Mouse (Mus musculus) layer of hippocampus, adult 2 months (tissue): ENCODE data around the gene Hbq1b. TPM values are rescaled to one million over a fixed set of nuclear protein-coding genes. Genes with fewer than 3 reads are reported as not detected.

Experiments used
- DNase-seq, 2 experiments: peaks; one replicate each; pipeline ENCODE4 v3.0.0; 2022; ENCODE audit warnings: low spot score in 2 of 2
- H3K27ac ChIP-seq: fragments of 200-600 bp; 2 replicates; pipeline ENCODE4 v1.8.1; 2022
- H3K4me3 ChIP-seq: fragments of 200-600 bp; 2 replicates; pipeline ENCODE4 v1.8.1; 2022; ENCODE audit warnings: mild to moderate bottlenecking
- CTCF ChIP-seq: fragments of 200-600 bp; conservative IDR thresholded peaks from 2 replicates; pipeline ENCODE4 v1.8.1; 2022; ENCODE audit warnings: antibody characterized with exemption, mild to moderate bottlenecking, moderate library complexity
- total RNA-seq, 2 experiments: library from RNA; stranded (reverse); gene quantifications; 2 replicates each; pipeline ENCODE4 v1.2.3; 2021

Hbq1b gene
- total RNA-seq, 2 experiments from 2014 or later = 1.0 to 1.7 TPM

DNA sequence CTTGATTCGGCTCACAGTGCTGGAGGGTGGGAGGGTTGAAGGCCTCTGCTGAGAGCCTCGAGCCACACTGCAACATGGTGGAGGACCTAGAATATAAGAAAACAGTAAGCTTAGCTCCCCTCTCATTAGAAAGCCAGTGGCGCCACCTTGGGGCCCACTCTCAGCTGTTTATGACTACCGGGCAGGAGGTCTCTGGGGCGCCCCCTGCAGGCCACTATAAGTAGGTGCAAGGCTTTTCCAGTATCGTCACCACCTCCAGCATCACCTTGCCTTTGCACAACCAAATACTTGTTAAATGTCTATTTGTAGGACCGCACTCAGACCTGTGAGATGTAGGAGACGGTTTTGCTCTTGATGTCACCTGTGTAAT is 34.4 kb downstream of the Hbq1b start:
- TF ChIP-seq CTCF = peak; percentile 98
- H3K27ac ChIP-seq = no peak overlapping the region
- H3K4me3 ChIP-seq = no peak overlapping the region
- DNase-seq = peak; percentile 65 to 71

DNA sequence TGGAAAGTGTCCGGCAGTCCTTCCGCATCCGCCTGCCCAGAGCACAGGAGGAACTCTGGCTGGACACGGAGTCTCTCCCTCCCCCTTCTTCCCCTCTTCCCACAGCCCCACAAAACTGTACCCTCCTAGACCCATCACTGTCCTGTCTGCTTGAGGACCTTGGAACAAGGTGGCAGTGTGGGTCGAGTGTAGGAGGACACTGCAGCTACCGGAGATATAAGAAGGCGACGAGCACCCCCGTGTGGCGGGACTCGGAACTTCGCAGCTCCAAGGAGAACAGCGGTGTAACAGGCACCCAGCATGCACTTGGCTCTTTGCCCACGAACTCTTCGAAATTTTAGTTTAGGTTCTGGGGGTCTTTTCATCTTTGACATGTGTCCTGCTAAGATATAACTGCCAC is 37.8 kb downstream of the Hbq1b start:
- peak; percentile 97 for TF ChIP-seq CTCF
- peak; percentile 71 to 85 for DNase-seq
- no peak overlapping the region for H3K27ac ChIP-seq
- H3K4me3 ChIP-seq = peak overlapping the region; percentile 26; the same call in 1 of the 2 replicates

DNA sequence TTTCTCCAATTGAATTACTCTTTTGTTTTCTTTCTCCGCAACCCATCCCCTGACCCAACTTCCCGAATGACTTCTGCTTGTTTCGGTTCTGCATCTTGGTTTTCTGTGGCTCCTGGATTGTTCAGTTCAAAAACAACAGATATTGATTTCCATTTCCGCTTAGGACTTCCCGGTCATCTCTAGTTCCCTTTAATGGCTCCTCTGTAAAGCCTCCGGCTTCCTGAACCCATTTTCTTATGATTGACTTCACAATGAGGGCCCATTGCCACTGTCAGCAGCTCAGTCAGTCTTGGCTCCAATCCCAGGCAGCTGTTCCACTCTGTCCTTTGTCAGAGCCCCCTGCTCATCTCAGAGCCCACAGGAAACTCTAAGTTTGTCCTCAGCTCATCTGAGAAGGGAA is 44.3 kb downstream of the Hbq1b start:
- no peak for DNase-seq
- H3K27ac ChIP-seq = no peak overlapping the region
- no peak for TF ChIP-seq CTCF
- H3K4me3 ChIP-seq = no peak overlapping the region

DNA sequence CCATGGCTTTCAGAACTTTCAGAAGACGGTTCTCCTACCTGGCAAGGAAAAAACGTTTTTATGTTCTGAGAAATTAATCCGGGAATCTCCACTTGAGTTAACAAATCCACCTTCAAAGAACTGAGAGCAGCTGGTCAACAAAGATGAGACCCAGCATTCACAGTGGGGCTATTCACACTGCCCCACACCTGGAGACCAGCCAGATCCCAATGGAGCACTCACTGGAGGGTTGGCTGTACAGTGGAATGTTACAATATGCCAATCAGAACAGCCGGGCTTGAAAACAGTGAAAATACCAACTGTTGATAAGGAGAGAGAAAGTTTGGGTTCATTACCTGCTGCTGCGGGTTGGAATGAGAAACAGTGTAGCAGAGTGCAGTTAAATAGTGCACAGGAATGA is 45.1 kb downstream of the Hbq1b start:
- H3K27ac ChIP-seq = no peak overlapping the region
- DNase-seq = no peak
- no peak for TF ChIP-seq CTCF

DNA sequence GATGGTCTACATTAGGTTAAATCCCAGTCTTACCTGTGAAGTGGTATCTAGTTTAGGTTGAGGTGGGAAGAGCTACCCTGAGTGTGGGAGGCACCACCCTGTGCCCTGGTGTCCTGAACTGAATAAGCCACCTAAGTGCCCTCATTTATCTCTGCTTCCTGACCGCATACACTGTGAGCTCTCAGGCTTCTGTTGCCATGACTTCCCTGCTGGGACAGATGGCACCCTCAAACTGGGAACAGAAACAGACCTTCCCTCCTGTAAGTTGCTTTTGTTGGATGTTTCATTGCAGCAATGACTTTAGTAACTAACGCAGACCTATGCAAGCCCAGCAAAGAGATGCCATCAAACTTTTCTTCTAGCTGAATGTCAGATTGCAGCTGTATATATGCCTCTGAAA is 46.5 kb downstream of the Hbq1b start:
- Histone ChIP-seq H3K27ac (peak overlapping the region; percentile 76; the same call in 1 of the 2 replicates), H3K4me3 (no peak overlapping the region)
- TF ChIP-seq CTCF = no peak
- DNase-seq = peak in 1 of 2 experiments; percentile 46

More for the DNA sequence above, 45.1 kb downstream of the Hbq1b start:
- H3K4me3 ChIP-seq = no peak overlapping the region

DNA sequence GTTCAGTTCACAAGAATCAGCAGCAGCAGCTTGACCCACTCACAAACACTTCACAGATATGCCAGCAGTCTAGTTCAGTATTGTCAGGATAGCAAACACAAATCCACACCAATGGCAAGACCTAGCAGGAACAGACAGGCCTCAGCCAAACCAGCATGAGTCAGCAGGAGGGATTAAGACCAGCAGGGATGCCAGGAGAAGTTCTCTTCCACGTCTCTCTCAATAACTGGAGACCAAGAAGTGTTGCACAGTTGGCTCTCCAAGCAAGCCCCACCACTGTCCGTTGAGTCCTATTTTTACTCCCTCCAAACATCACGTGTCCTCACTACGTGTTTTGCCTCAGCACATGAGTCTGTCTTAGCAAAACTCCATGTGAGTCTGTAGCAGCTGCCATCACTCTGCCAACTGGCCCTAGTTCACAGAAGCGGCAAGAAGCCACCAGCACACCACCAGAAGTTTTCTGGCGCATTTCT is 49.7 kb downstream of the Hbq1b start:
- H3K27ac ChIP-seq = no peak overlapping the region
- no peak overlapping the region for H3K4me3 ChIP-seq
- DNase-seq = no peak
- TF ChIP-seq CTCF = no peak

Other genes with a start within 250 kb of the Hbq1b start
- not detected for gene Il9r, start 86.7 kb upstream of the Hbq1b start, total RNA-seq
- gene Snrnp25, start 81.5 kb upstream of the Hbq1b start, total RNA-seq = 10 to 100 TPM; 20.6 to 22.4 TPM
- gene Rhbdf1, start 64.7 kb upstream of the Hbq1b start, total RNA-seq = 10 to 100 TPM; 13.4 to 13.8 TPM
- gene Mpg, start 60.5 kb upstream of the Hbq1b start, total RNA-seq = 10 to 100 TPM; 15.6 to 20.5 TPM
- 10 to 100 TPM; 62.0 to 64.1 TPM for gene Nprl3, start 19.3 kb upstream of the Hbq1b start, total RNA-seq
- not detected for gene Hba-x, start 10.6 kb upstream of the Hbq1b start, total RNA-seq
- 100 to 1,000 TPM; 315 to 509 TPM for gene Hba-a1, start 3.5 kb upstream of the Hbq1b start, total RNA-seq
- gene Hba-a2, start 9.5 kb downstream of the Hbq1b start, total RNA-seq = 100 to 1,000 TPM; 253 to 450 TPM
- gene Hbq1a, start 13.1 kb downstream of the Hbq1b start, total RNA-seq = 1 to 10 TPM; 1.1 to 1.8 TPM
- 10 to 100 TPM; 10.2 to 11.1 TPM for gene Sh3pxd2b, start 60.9 kb downstream of the Hbq1b start, total RNA-seq
- 10 to 100 TPM; 29.4 to 33.7 TPM for gene Ubtd2, start 168.4 kb downstream of the Hbq1b start, total RNA-seq
- gene Efcab9, start 245.1 kb downstream of the Hbq1b start, total RNA-seq = 1 to 10 TPM; 2.7 to 2.9 TPM
- 1 to 10 TPM; 7.3 to 9.0 TPM for gene Stk10, start 246.3 kb downstream of the Hbq1b start, total RNA-seq